Mouse (Mus musculus): ENCODE results near the gene Abhd10.

DNA sequence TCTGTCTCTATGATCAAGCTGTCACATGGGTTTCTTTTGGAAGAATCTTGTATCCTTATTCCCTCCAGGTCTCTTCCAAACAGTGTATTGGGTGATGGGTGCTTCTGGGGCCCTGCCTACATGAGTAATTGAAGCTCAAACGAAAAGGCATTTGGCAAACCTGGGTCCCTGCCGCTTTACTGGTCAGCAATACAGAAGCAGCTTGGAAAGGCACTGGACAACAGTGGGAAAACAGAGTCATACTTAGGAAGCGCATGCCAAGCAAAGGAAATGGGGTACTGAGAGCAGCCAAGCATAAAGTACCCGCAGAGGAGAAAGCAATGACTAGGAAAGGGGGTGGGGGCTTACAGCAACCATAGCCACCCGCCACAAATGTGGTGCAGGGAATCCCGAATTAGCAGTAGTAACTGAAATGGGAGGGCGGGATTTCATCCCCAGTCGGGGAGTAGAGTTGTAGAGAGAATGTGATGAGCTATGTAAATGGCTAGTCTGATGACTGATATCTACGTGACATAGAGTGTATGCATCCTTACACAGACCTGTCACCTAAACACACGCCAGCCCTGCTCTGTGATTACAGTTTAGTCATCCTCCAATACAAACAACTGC lies 22.6 kb downstream of the Abhd10 start:
- TF ChIP-seq CTCF (IDR thresholded peaks at IDR 0.05) (no peak), POLR2A (IDR thresholded peaks at IDR 0.05; ENCODE audit: insufficient read depth, low read depth, low read length) (no peak), EP300 (IDR thresholded peaks at IDR 0.05; ENCODE audit: insufficient read depth, low read depth, low read length) (no peak)

Measured in heart, adult 2 months (tissue).